Mouse (Mus musculus) hindbrain, embryonic 16.5 days (tissue): ENCODE data around the gene Eif5a. TPM values are rescaled to one million over a fixed set of nuclear protein-coding genes. Genes with fewer than 3 reads are reported as not detected.

Source experiments
- ATAC-seq: fragments of 200-750 bp; cut with Nextera tagmentation; 2 replicates; pipeline ENCODE4 v1.8.0; 2017; ENCODE audit warnings: moderate TSS enrichment, moderate library complexity
- H3K27ac ChIP-seq: fragments of 300-500 bp; sonication (generic); 2 replicates; pipeline ENCODE4 v1.5.1; 2014; ENCODE audit warnings: low read depth, mild to moderate bottlenecking, control low read depth, low read length, moderate library complexity
- H3K27me3 ChIP-seq: fragments of 300-500 bp; sonication (generic); replicated peaks from 2 replicates; pipeline ENCODE4 v1.6.1; 2014; ENCODE audit warnings: low read length; ENCODE audit not compliant: control insufficient read depth, insufficient read depth
- H3K36me3 ChIP-seq: fragments of 300-500 bp; sonication (generic); 2 replicates; pipeline ENCODE4 v1.6.1; 2014; ENCODE audit warnings: mild to moderate bottlenecking, low read length, moderate library complexity, mixed read lengths; ENCODE audit not compliant: control insufficient read depth, insufficient read depth
- H3K4me1 ChIP-seq: fragments of 300-500 bp; sonication (generic); 2 replicates; pipeline ENCODE4 v1.6.1; 2014; ENCODE audit warnings: low read depth, low read length; ENCODE audit not compliant: control insufficient read depth, insufficient read depth
- H3K4me2 ChIP-seq: fragments of 300-500 bp; sonication (generic); 2 replicates; pipeline ENCODE4 v1.6.1; 2014; ENCODE audit warnings: mild to moderate bottlenecking, low read length, control low read depth, moderate library complexity
- H3K4me3 ChIP-seq: fragments of 300-500 bp; sonication (generic); 2 replicates; pipeline ENCODE4 v1.5.1; 2014; ENCODE audit warnings: mild to moderate bottlenecking, low read length, control low read depth, moderate library complexity
- H3K9ac ChIP-seq: fragments of 300-500 bp; sonication (generic); 2 replicates; pipeline ENCODE4 v1.6.1; 2014; ENCODE audit warnings: low read depth, mild to moderate bottlenecking, control low read depth, low read length, moderate library complexity
- H3K9me3 ChIP-seq: fragments of 300-500 bp; sonication (generic); 2 replicates; pipeline ENCODE4 v1.6.1; 2014; ENCODE audit warnings: mild to moderate bottlenecking, low read length, moderate library complexity; ENCODE audit not compliant: control insufficient read depth
- WGBS: fragments of 180-500 bp; shearing (Covaris S2); extraction: QIAGEN DNeasy Blood & Tissue Kit; methylation state at CpG from one replicate; pipeline ENCODE4 v1.1.7; 2014; 5-methylcytosine and 5-hydroxymethylcytosine counted together
- polyA plus RNA-seq: library from polyadenylated mRNA; unstranded; fragments of >200 nt; fragmentation: Nextera tagmentation; extraction: Ambion mirVana; gene quantifications from 2 replicates; pipeline ENCODE4 v1.2.1, GENCODE M21; 2015

Eif5a gene
- polyA plus RNA-seq, 1 experiment from 2014 or later, result 1,123 TPM

DNA sequence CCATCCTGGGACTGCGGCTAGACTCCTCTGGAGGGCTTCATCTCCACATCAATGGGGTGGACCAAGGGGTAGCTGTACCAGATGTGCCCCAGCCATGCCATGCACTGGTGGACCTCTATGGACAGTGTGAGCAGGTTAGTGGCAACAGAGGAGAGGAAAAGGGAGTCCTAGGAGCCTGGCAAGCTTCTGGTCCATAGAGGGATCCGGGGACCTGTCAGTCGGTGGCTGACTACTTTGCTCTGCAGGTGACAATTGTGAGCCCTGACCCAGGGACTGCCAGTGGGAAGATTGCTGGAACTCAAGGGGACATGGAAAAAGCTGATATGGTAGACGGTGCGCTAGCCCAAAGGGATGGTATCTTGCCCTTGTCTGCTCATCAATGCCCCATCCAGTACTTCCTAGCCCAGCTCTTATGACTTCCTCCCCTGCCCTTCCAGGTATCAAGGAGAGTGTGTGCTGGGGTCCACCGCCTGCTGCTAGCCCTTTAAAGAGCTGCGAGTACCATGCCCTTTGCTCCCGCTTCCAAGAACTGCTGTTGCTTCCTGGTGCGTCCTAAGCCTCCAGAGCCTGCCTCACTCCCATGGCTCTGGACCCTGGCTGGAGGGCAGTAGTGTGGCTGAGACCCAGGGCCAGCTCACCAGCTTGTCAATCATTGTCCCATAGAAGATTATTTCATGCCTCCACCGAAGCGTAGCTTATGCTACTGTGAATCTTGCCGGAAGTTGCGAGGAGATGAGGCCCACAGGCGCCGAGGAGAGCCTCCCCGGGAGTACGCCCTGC is 10.8 kb downstream of the Eif5a start:
- Histone ChIP-seq H3K27me3 (no peaks in the 10 kb centered on the region), H3K4me2 (no peak overlapping the region), H3K4me3 (no peak overlapping the region), H3K36me3 (peaks cover 72% of the 10 kb centered on the region), H3K27ac (no peak overlapping the region), H3K4me1 (peaks cover 23% of the 10 kb centered on the region), H3K9ac (no peak overlapping the region), H3K9me3 (no peaks in the 10 kb centered on the region)
- WGBS, result 94% methylated on average over 17 of the region's 17 CpGs
- ATAC-seq, result no peak

DNA sequence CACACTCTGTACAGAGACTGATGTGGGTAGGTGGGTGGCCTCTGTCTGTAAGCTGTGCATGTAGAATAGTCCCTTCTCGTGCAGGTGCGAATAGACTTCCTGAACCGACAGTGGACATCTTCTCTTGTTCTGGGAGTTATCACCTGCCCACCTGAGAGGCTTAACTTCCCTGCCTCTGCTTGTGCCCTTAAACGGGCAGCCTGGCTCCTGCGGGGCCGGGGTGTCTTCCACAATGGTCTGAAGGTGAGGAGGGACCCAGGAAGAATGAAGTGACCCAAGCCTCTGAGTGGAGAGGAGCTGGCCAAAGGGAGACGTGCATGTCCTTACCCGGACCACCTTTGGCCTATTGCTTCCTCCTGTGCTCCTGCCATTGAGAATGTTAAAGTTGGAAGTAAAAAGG is 11.6 kb downstream of the Eif5a start:
- no peak overlapping the region for H3K4me3 ChIP-seq
- H3K9ac ChIP-seq, result no peak overlapping the region
- H3K27me3 ChIP-seq, result no peaks in the 10 kb centered on the region
- peaks cover 69% of the 10 kb centered on the region for H3K36me3 ChIP-seq
- peaks cover 15% of the 10 kb centered on the region for H3K4me1 ChIP-seq
- no peak overlapping the region for H3K27ac ChIP-seq
- H3K9me3 ChIP-seq, result no peaks in the 10 kb centered on the region
- 94% methylated on average over 8 of the region's 8 CpGs for WGBS
- no peak for ATAC-seq
- no peak overlapping the region for H3K4me2 ChIP-seq

DNA sequence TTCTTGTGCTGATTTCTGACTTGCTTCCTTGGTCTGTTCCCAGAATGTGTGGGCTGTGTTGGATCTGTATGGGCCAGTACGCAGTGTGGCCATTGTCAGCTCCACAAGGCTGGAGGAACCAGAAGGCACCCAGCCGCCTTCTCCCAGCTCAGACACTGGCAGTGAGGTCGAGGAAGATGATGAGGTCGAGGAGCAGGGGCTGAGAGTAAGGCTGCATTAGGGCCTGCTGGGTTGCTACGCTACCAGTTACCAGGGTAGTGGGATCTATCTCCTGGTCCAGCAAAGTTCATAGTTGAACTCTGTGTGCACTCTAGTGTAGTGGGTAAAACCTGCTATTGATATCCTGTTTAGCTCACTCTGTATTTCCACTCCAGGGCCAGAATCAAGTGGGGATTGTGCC is 12.6 kb downstream of the Eif5a start:
- no peak overlapping the region for H3K27ac ChIP-seq
- peaks cover 5% of the 10 kb centered on the region for H3K4me1 ChIP-seq
- ATAC-seq, result no peak
- WGBS, result 90% methylated on average over 5 of the region's 5 CpGs
- no peaks in the 10 kb centered on the region for H3K9me3 ChIP-seq
- H3K9ac ChIP-seq, result no peak overlapping the region
- no peak overlapping the region for H3K4me3 ChIP-seq
- no peaks in the 10 kb centered on the region for H3K27me3 ChIP-seq
- no peak overlapping the region for H3K4me2 ChIP-seq
- H3K36me3 ChIP-seq, result peaks cover 75% of the 10 kb centered on the region

DNA sequence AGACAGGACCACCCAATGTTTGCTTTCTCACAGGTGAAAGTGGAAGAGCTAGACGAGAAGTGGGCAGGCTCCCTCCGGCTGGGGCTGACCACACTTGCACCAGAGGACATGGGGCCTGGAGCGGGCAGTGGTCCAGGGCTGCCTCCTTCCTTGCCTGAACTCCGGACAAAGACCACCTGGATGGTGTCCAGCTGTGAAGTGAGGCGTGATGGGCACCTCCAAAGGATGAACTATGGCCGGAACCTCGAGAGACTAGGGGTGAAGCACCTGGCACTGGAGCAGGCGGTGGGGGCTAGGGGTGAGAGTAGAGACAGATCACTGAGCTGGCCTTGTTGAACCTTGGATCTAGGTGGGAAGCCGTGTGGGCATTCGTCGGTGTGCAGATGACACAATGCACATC is 13.1 kb downstream of the Eif5a start:
- ATAC-seq, result no peak
- Histone ChIP-seq H3K27me3 (no peaks in the 10 kb centered on the region), H3K27ac (no peak overlapping the region), H3K9me3 (no peaks in the 10 kb centered on the region), H3K4me3 (no peak overlapping the region), H3K4me1 (peaks cover 5% of the 10 kb centered on the region), H3K9ac (no peak overlapping the region), H3K4me2 (no peak overlapping the region), H3K36me3 (peaks cover 79% of the 10 kb centered on the region)
- WGBS, result 95% methylated on average over 11 of the region's 11 CpGs

DNA sequence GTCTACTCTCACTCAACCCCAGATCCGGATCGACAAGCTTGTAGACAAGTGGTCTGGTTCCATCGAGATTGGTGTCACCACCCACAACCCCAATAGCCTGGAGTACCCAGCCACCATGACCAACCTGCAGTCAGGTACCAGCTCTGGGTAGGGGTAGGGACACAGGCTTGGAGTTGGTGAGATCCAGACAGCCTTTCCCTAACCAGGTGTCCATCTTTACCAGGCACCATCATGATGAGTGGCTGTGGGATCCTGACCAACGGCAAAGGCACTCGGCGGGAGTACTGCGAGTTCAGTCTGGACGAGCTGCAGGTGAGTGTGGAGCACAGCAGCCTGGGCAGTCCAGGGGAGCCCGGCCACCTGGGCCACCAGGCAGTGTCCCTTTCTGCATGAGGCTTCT is 17.4 kb downstream of the Eif5a start:
- Histone ChIP-seq H3K27me3 (no peaks in the 10 kb centered on the region), H3K4me1 (peaks cover 16% of the 10 kb centered on the region), H3K4me3 (no peak overlapping the region), H3K4me2 (no peak overlapping the region), H3K9ac (no peak overlapping the region), H3K27ac (no peak overlapping the region), H3K36me3 (peaks cover 44% of the 10 kb centered on the region), H3K9me3 (no peaks in the 10 kb centered on the region)
- no peak for ATAC-seq
- WGBS, result 97% methylated on average over 9 of the region's 9 CpGs

DNA sequence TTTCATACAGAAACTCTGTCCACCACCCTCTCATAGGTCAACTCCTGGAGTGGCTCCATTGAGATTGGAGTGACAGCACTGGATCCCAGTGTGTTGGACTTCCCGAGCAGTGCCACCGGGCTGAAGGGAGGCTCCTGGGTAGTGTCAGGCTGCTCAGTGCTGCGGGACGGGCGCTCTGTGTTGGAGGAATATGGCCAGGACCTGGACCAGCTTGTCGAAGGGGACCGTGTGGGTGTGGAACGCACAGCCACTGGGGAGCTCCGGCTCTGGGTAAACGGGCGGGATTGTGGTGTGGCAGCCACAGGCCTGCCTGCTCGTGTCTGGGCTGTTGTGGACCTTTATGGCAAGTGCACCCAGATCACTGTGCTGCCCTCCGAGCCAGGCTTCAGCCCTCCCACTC is 18.8 kb downstream of the Eif5a start:
- Histone ChIP-seq H3K9ac (peak overlapping the region; percentile 94), H3K36me3 (peaks cover 31% of the 10 kb centered on the region), H3K4me2 (peak overlapping the region; percentile 88), H3K4me3 (no peak overlapping the region; the same call in 1 of the 2 replicates), H3K27ac (no peak overlapping the region), H3K4me1 (peaks cover 17% of the 10 kb centered on the region), H3K27me3 (no peaks in the 10 kb centered on the region), H3K9me3 (no peaks in the 10 kb centered on the region)
- no peak for ATAC-seq
- 92% methylated on average over 13 of the region's 13 CpGs for WGBS

DNA sequence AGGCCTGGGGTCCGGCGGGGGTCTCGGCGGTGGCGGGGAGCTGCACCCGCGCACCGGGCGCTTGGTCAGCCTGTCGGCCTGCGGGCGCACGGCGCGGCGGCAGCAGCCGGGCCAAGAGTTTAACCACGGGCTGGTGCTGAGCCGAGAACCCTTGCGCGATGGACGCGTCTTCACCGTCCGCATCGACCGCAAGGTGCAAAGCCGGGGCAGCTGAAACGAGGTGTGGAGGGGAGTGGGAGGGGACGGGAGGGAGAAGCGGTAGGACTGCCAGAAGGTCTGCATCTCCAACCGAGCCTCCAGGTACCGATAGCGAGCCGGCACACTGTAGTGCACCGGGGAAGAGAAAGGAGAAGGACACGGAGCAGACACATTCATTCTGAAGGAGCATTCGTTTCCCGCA is 19.8 kb downstream of the Eif5a start:
- under 1% methylated on average over 32 of the region's 39 CpGs for WGBS
- Histone ChIP-seq H3K4me1 (peaks cover 17% of the 10 kb centered on the region), H3K4me2 (peak overlapping the region; percentile 88), H3K9me3 (no peaks in the 10 kb centered on the region), H3K9ac (peak overlapping the region; percentile 94), H3K36me3 (peaks cover 21% of the 10 kb centered on the region), H3K27ac (peak overlapping the region; percentile 97), H3K27me3 (no peaks in the 10 kb centered on the region), H3K4me3 (peak overlapping the region; percentile 92)
- ATAC-seq, result no peak

DNA sequence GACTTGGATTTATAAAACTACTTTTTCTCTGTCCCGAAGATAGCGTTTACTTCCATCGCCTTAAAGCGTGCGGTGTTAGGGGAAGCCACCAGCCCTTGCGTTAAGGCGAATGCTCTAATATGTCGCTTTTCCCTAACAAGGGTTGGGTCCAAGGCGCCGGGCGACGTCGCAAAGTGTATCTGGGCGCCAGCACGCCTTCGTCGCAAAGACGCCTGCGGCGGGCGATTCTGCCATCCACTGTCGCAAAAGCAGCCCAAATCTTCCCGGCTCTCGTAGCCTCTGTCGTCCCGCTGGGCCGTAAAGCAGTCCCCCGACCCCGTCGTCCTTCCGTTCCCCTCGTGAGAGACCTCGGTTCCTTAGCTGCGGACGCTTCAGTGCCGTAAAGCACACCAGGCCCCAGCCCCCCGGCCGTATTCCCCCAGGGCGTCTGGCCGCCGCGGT is 20.3 kb downstream of the Eif5a start:
- Histone ChIP-seq H3K9me3 (no peaks in the 10 kb centered on the region), H3K27ac (peak overlapping the region; percentile 97), H3K36me3 (peaks cover 17% of the 10 kb centered on the region), H3K4me2 (peak overlapping the region; percentile 88), H3K27me3 (no peaks in the 10 kb centered on the region), H3K4me3 (peak overlapping the region; percentile 92), H3K4me1 (peaks cover 17% of the 10 kb centered on the region), H3K9ac (peak overlapping the region; percentile 94)
- WGBS, result under 1% methylated on average over 42 of the region's 42 CpGs
- ATAC-seq, result peak; percentile 79

DNA sequence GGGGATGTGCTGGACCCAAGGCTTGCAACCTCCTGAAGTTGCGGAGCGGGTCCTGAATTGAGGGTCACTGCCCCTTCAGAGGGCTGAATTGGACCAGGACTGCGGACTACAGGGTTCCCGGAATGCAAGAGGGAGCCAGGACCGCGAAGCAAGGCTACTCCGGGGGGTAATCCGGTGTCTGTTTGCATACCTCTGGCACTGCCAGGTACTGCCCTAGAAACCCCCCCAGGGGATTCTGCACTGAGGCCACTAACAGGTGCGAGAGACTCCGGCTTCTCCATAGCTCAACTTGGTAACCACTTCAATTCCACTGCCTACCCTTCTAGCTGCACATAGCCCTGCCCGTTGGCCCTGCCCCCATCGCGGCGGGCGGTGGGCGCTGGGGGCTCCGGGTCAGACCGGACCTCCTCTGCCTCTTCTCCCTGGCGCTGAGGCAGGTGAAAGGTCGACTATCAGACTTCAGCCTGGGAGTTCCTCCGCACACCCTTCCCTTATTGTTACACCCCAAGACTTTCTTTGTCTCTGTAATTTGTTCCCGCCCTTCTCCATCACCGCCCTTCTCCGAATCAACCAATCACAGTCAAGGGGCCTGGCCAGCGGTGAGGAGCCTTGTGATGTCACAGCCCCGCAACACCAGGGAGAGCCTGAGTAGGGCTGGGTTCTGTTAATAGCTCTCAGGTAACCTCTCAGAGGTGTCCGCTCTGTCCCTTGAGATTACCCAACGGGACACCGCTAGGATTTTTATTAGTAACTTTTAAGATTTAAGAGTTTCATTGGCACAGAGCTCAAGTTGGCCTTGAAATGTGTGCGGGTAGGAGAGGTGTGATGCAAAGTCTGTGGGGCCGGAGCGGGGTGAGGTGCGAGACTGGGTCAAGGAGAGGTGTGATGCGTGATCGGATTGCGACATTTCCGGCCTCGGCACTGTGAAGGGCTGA is 21.0 kb downstream of the Eif5a start, which contains the start of the genes 2810408A11Rik and Neurl4:
Gene 2810408A11Rik (minus strand): TSS at position 517 of the 935 bp plus-strand sequence.
Gene Neurl4 (plus strand): TSS at position 602 of the 935 bp plus-strand sequence.
- ATAC-seq, result peak; percentile 95
- no peaks in the 10 kb centered on the region for H3K9me3 ChIP-seq
- H3K27me3 ChIP-seq, result no peaks in the 10 kb centered on the region
- H3K27ac ChIP-seq, result peak within 1 kb of the TSS; percentile 97
- peak within 1 kb of the TSS; percentile 92 for H3K4me3 ChIP-seq
- H3K4me2 ChIP-seq, result peak within 1 kb of the TSS; percentile 88
- H3K4me1 ChIP-seq, result peaks cover 17% of the 10 kb centered on the region
- H3K36me3 ChIP-seq, result peaks cover 10% of the 10 kb centered on the region
- peak within 1 kb of the TSS; percentile 94 for H3K9ac ChIP-seq
- 0% methylated on average over 38 of the region's 38 CpGs for WGBS
